Mouse (Mus musculus): ENCODE measurements around the gene Tnfrsf1b.
A peak's percentile ranks its signal among the peaks of the same experiment; 100 is the strongest.

The Tnfrsf1b gene

DNA sequence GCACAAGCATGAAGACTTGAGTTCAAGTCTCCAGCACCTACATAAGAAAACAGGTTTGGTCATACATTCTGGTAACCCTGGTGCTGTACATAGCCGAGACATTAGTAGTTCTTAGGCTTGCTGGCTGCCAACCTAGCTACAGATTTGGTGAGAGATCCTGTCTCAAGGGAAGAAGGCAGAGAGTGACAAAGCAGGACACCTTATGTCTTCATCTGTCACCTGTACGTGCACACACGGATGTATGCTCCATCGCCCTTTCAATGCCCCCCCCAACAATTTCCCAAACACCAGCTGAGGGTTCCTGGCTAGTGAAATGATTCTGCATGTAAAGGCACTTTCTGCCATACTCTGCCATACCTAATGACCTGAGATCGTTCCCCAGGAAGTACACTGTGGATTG lies 9.5 kb upstream of the Tnfrsf1b start:
- no peak for DNase-seq

DNA sequence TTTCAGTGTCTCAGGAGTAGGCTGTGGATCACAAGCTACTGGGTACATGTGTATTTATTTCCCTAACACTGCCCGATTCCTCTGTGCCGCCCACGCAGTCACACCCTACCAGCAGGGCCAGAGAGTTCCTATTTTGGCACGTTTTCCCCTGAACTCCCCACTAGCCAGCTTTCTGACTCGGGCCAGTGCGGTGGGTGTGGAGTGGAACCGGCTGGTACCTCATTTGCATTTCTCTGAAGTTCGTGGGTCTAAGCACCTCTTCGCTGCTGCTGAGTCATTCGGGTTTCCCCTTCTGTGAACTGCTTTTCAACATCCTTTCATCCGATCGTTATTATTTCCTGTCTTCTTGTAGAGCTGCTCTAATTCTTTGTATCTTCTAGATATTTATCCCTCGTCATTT lies 7.7 kb upstream of the Tnfrsf1b start:
- DNase-seq, result peak; percentile 57

DNA sequence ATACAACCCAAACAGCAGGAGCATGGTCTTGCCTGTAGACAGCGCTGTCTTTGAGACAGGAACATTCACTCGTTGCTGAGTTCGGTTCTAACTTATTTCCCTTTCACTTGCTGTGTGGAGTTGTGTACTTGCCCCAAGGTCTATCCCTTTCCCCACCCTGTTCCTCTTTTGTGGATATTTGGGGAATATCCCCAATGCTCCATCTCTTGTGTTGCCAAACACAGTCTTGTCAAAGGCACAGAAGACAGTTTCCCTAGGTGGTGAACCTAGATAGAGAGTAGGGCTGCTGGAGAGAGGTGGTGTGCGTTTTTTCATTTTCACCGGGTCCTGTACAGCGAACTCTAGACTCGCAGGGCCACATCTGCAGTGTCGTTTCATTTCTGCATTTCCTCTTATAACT lies 5.9 kb upstream of the Tnfrsf1b start:
- DNase-seq, result no peak

DNA sequence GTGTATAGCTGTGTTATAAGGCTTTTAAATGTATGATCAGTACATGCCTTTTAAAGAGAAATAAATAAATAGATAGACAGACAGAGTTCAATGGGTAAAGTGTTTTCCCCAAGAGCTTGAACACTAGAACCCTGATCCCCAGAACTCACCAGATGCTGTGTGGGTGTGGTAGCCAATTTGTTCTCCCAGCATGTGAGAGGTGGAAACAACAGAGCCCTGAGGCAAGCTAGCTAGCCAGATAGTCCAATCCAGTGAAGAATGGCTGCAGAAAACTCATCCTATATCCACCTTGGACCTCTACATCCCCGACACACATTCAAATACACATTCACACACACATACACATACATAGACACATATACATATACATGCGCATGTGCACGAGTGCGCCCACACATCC lies 4.9 kb upstream of the Tnfrsf1b start:
- no peak for DNase-seq

DNA sequence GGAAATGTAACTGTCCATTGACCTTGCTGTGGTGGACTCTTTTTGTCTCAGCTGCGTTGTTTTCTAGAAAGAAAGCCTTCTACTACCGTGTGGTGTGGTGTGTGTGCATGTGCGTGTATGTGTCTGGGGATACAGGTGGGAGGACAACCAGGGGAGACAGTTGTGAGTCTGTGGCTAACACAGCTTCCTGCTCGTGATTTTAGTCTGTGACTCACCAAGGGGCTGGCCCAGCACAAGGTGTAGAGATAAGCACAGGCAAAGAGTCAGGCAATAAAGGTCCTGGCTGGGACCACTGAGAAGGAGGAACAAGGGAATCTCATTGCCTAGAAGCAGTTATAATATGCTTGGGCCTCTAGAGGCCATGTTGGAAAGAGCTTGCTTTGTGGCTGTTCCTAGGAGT lies 3.3 kb upstream of the Tnfrsf1b start:
- peak; percentile 40 for DNase-seq

DNA sequence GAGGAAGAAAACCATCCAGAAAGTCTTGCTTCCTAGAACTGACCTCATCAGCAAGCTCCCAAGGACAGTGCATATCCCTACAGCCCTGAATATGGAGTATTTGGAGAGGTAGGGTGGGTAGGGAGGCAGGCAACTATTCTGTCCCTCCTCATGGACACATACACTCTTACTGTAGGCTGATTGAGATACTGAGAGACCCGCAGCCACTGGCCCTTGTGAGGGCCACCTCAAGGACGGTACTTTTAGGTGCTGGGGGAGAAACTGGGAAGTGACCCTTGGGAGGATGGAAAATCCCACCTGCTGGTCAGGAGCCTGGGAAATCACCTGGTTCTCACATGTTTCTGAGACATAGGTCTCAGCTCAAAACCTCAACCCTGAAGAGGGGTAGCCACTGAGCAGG lies 886 bp upstream of the Tnfrsf1b start:
- no peak for DNase-seq

DNA sequence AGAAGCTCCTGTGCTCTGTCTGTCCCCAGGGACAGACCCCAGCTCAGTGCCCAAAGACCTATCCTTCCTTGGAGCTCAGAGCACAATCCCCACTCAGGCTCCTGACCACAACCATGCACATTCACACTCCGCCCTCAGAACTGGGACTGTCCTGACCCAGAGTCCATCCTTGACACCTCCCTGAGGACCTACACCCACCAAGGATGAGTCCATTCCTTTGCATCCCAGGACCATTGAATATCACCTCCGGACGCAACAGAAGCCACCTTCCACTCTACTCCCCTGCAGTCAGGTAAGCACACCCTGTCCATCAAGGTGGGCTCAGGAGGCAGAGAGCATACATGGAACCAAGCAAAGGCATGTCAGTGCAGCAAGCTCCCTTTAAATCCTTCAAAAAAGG lies 1.1 kb downstream of the Tnfrsf1b start:
- no peak for DNase-seq

DNA sequence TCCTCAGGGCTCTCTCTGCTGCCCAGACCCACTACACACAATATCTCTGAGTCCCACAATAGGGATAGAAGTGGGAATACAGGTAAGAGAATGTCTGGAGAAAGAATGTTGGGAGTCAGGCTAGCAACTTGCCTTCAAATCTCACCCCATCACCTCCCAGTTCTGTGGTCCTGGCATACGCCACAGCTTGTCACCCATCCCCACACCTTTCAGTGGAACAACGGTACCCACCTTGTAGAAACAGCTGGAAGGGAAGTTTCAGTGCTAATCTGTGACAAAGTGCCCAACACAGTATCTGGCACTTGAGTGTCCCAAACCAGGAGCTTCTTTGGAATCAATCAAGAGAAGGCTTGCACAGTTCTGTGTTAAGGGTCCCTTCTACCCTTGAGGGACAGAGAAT lies 2.0 kb downstream of the Tnfrsf1b start:
- DNase-seq, result no peak

DNA sequence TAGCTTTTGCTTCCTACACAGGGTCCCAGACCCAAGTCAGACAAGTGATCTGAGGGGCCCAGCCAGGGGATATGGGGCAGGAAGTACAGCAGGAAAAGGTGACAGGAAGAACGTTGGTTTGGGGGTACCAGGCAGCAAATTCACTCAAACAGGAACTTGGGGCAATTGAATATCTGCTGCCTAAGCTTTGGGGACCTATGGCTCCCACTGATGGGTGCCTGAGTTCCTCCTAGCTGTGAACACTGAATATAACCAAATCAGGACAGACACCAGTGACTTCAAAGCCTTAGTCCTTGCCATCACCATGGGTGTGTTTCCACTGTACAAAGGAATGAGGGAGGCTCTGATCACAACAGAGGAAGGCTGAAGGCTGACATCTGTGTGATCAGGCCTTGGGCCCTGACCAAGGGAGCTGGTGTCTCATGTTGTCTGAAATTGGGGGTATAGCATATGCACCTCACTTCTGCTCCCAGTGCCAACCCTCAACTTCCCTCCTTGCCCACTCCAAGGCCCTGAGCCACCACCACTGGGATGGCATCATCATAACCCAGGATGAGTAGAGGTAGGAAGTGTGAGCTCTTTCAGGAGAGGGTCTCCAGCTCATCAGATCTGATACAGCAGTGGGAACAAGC lies 3.8 kb downstream of the Tnfrsf1b start:
- peak; percentile 42 for DNase-seq

DNA sequence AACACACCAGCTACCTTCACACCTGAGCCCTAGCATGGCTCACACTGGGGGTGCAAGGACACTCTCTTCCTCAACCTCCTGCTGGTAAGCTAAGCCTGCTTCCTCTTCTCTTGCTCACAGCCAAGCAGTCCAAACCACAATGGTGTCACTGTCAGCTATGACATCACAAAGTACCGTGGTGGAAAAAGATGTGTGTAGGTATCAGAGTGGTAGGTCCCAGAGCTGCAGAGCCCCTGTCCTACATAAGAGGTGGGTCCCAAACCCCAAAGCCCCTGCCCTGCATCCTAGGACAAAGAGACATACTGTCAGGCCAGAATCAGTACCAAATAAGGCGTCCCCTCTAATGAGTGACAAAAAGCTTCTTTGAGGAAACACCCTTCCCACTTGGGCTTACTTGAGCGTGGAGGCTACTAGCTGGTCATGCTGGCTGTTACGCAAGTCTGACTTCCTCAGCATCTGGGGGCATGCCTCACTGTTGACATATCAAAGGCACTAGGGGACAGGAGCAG lies 5.9 kb downstream of the Tnfrsf1b start:
- DNase-seq, result peak; percentile 47

DNA sequence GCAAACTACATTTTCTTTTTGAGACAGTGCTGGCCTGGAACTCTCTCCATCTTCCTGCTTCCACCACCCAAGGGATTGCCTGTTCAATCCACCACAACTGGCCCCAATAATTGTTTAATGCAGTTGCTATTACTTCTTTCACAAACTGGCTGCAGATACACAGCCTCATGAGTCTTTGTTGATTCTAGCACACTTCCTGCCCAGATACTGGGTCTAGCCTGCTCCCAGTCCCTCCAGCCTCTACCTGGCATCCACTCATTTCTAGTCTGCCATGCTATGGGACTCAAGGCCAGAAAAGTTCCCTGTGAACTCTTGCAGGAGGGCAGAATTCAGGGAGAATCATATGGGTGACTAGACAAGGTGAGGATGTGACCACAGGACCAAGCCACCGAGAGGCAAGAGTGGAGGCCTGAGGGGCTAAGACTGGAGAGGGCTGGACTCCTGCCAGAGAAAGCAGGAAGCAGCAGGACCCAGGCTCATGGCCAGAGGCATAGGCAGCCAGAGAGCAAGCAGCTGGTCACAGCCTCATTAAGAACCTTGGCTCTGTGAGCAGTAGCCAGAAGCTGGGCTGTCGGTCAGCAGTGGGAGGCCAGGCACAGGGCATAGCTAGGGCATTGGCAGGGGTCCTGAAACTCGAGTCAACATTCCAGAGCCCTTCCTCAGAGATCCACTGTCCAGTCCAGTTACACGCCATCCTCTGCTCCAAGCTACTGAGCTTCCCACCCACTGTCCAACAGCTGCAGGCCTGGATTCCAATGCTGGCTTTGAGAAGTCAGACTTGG lies 7.4 kb downstream of the Tnfrsf1b start:
- DNase-seq, result no peak

DNA sequence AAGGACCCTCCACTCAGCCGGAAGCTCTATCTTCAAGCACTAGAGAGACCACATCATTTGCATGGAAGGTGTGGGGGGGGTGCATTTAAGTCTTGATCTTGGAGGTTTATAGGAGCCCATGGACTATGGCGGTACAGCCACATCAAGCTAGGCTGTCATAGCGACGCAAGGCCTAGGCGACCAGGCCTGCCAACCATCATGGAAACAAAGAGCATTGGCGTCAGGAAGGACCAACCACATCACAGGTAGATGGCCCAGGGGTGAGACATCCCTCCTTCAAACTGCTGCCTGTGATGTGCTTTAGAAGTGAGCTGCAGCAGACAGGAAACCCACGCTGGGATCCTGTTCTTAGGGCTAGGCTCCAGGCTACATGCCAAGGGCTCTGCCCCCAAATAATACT lies 10.6 kb downstream of the Tnfrsf1b start:
- DNase-seq, result peak; percentile 56

DNA sequence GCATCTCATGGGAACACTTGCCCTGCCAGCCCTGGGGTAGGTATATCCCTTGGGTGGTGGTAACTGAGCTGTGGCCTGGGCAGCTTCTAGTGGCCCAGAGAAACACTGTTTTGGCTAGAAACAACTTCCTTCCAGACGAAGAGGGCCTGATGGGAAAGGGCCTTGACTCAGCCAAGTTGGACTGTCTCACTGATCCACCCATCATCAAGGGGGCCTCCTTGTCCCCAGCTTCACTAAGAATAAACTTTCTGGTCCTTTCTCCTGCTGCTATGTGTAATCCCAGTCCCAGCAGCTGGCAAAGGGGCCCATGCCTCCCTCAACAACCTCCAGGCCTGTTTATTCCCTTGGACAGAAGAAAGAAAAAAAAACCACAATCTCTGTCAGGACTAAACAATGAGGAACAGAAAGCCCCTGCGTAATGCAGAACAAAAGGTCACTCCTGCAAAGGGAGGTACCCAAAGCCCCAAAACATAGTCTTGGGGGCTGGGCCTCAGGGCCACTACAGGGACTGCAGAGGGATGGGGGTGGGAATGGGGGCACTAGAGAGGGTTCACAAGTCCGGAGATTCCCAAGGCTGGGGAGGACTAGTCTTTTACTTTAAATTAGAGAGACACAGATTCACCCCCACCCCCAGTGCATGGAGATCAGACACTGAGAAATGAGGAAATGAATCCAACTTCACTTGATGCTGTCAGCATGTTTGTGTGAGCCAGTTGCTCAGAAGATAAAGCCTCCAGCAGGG lies 13.0 kb downstream of the Tnfrsf1b start:
- DNase-seq, result no peak

DNA sequence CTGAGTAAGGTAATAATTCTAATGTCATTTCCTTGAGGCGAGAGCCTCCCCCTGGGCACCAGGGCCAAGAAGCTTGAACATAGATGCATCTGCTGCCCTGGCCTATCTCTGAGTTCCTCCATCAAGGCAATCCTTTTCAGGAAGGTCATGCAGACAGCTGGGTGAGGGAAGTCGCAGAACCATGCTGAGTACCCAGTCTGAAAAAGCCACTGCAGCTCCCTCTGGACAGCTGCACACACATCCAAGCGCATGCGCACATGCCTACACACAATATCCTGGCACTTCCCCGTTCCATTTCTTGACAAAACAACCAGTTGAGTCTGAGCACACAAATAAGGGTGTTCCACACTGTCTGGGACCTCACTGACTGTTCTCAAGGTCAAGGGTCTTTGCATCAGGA lies 14.9 kb downstream of the Tnfrsf1b start:
- DNase-seq, result no peak

DNA sequence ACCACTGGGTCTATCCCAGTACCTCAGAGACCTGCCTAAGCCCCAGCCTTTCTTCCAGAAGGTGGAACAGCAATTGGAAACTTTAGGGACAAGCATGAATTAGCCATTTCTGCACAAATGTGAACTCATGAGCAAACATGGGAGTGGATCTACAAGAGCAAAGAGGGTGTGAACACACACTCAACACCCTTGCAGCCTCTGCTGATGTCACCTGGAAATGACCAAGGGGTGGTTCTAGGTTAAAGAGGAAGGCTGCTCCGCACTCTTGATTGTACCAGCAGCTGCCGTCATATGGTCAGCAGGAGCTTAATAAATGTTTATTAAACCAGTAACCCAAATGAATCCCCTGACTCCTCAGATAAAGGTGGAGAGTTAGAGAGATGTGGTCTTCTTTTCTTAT lies 16.0 kb downstream of the Tnfrsf1b start:
- DNase-seq, result no peak

DNA sequence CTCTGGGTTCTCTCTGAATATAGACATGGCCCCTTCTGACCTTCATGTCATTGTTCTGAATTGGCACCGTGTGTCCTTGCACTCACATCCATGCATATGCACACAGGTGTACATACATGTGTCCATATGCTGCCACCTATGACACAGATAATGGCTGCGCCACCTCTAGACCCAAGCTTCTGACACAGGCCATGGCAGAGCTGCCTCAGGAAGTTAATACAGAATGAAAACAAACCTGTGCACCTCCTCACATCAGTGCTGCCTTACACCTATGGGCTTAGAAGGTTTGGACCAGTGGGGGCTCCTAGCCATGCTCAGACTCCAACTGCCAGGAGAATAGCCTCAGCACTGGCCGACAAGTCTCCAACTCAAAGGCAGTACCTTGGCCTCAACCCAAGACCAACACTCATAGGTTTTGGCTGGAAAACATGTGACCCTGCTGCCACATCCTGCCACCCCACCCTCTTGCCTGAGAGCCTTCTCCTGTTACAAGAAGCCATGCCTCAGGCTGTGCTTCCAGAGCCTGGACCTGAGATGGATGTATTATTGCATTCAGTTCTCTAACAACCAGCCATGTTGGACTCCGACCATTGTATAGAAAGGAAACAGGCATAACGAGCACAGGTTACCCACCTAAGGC lies 17.0 kb downstream of the Tnfrsf1b start:
- peak; percentile 38 for DNase-seq

DNA sequence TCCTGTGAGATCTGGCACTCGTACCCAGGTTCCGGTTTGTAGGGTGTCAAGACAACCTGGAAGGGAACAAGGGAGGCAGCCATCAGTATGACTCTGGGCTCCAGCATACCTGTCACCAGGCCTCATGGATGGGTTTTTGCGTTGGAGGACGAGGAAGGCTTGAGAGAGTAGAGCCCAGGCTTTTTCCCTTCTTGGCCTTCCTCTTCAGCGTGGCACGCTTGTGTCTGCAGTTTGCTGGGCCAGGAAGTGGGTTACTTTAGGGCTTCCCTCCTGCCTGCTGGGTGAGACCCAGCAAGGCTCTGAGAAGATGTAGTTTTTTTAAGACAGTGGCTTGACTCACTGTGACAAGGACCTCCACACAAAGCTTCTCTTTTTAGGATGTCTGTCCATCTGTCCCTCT lies 17.6 kb downstream of the Tnfrsf1b start:
- DNase-seq, result peak; percentile 73

DNA sequence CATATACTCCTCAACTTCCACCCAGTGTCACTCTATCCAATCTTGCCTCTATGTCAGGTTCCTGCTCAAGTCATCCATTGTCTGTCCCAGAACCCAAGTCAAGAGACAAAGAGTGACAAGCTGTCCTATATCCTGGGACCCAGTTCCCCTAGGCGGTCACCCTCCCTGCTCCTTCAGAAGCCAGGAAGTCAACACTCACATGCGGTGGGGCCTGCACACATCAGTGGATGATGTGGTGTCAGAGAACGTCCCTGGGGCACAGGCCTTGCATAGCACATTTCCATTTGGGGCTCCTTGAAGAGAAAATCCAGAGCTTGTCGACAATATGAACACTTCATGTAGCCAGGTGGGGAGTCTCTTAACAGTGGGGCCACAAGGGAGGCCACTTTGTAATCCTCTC lies 22.1 kb downstream of the Tnfrsf1b start:
- no peak for DNase-seq

DNA sequence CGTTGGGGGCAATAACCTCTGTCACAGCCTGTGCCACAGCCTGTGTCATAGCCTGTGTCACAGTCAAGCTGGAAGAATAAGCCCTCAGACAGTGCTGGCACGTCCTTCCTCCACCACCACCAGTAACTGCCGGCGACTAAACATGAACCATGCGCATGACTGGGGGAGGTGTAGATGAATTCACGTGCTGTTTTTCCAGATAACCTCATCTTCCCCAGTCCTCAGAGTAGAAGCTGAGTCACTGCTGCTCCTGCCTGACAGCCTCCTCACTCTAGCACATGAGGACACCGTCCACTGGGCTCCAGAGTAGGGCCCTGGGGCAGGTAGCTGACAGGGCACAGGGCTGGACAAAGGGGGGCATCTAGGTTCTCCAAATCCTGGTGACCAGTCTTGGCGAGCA lies 24.6 kb downstream of the Tnfrsf1b start:
- DNase-seq, result peak; percentile 12

DNA sequence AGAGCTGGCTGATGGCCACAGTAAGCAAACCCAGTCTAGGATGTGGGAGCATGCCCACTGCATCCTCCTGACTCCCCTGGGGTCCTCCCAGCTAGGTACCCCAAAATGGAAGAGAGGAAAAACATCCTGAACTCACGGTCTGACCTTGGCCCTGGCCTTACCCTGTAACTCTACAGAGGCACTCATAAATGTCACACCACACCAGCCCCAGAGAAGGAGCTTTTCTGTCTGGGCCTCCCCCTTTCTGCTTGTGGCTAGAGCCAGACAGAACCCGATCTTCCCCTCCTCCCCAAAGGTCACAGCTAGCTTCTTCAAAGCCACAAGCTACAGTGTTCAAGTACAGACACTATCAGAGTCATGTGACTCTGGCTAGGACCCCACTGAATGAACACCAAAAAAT lies 25.3 kb downstream of the Tnfrsf1b start:
- peak; percentile 35 for DNase-seq

DNA sequence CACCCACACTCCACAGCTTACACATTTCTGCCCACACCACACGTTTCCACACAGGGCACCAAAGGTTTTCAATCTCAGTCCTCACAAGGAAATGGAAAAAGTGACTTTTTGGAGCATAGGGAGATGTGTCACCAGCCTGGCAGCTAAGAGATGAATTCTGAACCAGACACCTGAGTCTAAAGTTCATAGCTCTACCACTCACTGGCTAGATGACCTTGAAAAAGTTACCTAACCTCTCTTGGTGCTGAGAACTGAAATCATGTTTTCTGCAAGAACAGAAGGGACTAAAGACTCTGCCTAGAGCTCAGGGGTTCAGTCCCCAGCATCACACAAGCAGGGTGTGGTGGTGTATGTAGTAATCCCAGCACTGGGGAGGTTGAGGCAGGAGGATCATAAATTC lies 26.7 kb downstream of the Tnfrsf1b start:
- no peak for DNase-seq

DNA sequence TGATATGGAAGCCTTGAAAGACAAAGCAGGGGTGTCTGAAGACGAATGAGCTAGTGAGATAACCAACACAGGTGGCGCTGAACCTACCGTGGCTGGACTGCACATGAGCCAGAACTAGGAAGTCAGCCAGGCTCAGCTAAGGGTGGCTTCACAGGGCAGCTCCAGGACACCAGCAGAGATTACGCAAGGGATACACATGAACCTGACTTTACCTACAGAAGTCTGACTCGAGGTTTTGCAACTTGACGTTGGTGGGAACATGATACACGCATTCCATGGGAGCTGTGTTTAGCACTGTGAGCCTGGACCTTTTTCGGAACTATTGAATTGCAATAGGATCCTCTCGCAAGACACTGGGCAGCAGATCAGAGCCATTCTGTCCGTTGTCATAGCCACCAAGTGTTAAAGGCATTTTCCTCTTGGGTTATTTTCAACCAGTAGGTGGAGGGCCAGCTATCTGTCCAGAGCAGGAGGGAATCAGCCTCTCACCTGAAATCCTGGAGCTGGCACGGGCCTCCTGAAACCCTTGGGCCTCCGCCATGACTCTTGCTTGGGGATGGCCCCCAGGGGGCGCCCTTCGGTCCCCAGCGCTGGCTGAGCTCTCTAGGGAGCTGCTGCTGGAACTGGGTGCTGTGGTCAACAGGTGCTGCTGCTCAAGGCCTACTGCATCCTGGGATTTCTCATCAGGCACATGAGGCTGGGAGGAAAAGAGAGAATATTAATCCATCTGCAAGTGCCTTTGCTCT lies 27.3 kb downstream of the Tnfrsf1b start:
- peak; percentile 72 for DNase-seq

DNA sequence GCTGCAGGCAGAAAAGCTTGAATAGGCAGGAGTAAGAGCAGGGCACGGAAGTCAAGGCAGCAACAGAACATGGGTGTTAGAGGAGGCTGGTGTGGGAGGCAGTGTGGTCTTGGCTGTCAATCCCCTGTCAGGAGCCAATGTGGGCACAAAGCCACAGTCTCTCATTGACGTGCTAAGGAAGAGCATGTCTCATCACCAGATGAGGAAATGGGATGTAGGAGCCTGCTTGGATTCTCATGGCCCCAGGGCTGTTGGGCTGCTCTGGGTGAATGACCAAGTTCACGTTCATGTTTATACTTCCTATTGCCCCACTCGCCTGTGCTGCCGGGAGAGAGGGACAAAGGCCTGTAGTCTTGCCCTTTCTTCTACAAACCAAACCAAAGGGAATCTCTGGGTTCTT lies 28.8 kb downstream of the Tnfrsf1b start:
- DNase-seq, result no peak

Data from thymus, postnatal 25 days (tissue).